Mouse (Mus musculus) layer of hippocampus, postnatal 36 days (tissue): ENCODE data around the gene Slc8a1. TPM values are rescaled to one million over a fixed set of nuclear protein-coding genes. Genes with fewer than 3 reads are reported as not detected.

Source experiments
- DNase-seq, 2 experiments: peaks; one replicate each; pipeline ENCODE4 v3.0.0; 2022
- total RNA-seq, 2 experiments: library from RNA; stranded (reverse); gene quantifications; 2 replicates each; pipeline ENCODE4 v1.2.3; 2021

Gene Slc8a1
- total RNA-seq: 100 to 1,000 TPM; 287 to 303 TPM

DNA sequence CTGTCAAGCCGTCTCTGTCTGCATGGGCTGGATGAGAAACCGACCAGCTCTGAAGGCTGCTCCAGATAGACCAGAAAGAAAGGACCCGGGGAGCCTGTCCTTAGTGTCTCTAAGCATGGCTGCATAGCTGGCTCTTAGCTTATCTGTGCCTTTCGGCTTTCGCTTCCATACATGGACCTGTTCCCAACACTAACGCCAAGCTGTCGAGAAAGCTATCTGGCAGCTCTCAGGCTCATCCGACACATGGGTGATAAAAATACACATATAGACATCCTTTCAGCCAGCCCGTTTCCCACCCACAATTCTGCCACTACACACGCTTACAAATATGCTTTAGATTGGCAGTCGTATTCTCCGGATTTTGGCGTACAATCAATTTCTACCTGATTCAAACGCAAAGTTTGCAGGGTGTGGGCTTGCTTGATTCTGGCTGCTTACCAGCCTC is at the start of gene Slc8a1:
TSS of gene Slc8a1 (minus strand) at position 67 of the 445 bp plus-strand sequence.
- peak; percentile 67 to 75 for DNase-seq

DNA sequence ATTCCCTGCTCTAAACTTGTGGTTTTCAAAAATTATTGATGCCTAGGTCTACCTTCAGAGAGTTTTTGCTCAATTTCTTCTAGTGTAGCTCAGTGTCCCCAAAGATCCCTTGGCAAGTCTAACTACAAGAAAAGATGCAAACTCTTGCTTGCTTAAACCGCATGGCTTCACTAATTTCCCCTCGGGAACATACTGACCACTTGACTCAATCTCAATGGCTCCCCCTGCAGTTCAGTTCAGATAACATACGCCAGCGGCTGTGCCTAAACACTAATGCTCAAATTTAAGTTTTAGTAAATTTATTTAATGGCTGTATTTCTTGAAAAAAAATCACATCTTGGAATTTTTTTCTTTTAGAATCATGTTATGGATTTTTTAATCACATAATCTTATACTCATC is 49.2 kb upstream of the Slc8a1 start:
- peak; percentile 4 to 9 for DNase-seq

DNA sequence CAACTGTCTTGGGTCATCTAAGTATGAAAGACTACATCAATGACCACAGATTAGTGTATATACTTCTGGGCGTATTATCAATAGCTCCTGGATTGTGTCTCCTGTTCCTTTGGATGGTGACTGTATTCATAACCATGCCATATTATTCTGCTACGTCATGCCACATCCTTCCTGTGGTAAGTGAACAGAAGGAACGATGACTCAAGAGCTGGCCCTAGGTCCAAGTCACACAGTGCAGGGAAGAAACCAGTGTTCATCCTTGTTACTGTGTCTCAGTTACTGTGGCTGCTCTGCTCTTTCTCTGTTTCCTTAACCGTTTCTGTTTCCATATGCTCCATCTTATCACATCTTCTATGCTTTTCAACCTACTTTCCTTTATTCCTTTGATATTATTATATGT is 44.1 kb upstream of the Slc8a1 start:
- DNase-seq: no peak

DNA sequence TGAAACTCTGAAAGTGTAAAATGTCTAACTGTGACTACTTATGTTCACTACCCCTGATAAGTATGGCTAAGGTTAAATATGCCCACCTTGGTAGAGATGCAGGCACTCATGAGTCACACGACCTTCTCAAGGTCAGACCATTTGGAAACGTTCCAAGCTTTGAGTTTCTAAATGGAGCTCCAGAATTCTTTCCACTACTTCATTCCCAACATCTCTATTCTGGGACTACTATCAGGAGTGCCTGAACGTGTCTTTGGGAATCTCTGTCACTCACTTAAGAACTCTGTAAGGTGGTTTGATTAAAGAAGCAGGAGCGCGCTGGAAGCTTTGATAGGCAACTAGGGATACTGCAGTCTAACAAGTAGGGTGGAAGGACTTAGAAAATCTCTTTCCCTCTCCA is 43.3 kb upstream of the Slc8a1 start:
- no peak for DNase-seq

DNA sequence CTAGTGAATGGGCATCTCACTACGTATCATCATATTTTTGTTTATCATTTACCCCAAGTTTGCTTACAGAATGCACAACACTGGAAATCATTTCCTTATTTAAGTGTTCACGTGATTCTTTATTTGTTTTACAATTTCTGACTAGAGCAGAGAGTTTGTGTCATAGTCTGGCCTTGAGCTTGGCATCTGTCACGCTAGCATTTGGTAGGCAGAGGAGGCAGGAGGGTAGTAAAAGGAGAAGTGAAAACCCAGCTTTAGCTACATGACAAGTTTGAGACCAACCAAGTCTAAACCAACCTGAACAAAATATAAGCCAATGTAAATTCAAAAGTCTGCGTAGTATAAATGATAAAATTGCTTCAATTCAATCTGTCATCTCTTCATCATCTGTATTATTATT is 41.7 kb upstream of the Slc8a1 start:
- no peak for DNase-seq

DNA sequence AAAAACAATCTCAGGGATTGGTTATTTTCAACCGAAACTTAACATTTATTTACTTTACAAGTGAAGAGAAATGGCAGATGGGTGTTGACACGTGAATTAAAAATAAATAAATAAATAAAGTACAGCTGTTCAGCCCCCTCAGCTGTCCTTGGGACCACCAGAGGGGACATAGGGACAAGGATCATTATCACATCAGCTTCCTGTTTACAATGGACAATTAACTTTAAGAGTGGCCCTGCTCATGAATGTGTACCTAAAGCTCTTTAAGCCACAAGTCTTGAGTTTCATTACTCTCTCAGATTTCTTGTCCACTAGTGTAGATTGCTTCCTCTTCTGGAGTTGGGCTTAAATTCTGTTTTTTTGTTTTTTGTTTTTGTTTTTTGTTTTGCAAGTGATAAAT is 12.5 kb upstream of the Slc8a1 start:
- no peak for DNase-seq

DNA sequence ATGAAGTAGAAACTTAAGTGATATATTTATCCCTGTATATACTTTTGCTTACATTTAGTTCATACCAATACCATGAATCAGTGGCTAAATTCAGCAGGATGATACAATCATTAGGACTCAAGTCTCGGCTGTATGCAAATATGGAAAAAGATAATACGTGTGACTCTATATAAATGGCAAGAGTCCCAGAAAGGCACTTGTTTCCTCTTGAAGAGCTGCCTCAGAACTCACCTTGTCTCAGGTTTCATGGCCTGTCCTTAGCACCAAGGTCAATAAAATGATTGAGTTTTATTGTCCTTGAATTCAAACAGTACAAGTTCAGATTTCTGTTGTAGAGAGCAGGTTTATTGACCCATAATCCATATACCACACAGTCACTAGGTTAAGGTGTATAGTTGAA is 4.9 kb upstream of the Slc8a1 start:
- no peak for DNase-seq

DNA sequence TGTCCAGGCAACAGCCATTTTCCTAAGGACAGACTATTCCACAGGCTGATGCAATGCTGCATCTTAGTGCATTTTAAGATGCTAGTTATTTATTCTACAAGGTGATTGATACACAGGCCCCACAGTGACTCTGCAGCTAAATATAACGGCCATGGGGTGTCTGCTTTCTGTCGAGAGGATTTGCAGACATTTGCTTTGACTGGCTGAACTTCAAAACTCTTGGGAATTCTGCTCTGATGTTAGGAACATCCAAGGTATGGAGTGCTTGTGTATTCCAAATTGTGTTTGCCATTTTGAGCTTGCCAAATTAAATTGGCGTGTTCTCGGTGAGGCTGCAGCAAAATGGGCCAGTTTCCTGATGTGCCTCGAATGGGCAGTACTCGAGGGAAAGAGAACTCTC is 2.4 kb upstream of the Slc8a1 start:
- no peak for DNase-seq

DNA sequence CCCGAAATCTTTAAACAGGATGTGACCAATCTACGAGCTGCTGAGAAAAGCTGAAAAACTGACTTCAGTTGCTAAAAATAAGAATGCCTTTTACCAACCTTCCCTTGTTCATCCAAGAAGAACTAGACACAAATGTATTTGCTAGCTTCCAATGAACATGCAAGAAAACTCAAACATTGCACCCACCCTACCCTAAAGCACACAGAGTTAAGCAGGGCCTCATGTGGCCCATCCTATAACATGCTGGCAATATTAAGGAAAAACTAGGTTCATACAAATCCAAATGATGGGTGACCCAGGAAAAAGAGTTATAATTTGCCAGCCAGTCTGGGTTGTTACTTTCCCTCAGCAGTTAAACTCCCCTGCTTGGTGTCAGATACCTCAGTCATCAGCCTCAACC is 398 bp downstream of the Slc8a1 start:
- DNase-seq: no peak

DNA sequence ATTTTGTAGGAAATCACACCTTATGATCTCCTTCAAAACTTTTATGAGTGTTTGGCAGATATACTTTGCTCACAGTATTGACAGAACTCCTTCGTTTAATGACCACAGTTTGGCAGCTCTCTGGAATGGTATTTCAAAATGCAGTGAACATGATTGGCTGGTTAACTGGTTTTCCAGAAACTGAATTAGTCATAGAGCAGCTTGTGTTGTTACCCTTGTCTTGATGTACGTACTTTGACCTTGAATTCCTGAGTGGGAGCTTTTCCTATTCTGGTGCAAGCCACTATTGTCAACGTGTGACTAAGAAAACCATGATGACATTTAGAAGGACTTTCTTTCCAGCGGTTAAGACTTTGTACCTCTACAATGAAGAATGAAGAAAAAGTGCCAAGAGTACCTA is 868 bp downstream of the Slc8a1 start:
- no peak for DNase-seq

DNA sequence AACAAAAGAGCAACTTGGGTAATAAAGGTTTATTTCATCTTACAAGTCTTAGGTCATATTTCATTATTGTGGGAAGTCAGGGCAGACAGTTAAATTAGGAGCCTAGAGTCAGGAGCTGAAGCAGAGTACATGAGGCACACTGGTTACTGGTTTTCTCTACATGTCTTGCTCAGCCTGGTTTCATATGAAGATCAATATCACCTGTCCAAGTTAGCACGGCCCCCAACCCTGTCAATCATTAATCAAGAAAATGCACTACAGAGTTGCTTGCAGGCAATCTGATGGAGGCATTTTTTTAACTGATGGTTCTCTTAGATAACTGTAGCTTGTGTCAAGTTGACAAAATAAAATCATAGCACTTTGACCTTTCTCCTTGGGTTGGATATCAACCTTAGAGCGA is 2.6 kb downstream of the Slc8a1 start:
- no peak for DNase-seq

DNA sequence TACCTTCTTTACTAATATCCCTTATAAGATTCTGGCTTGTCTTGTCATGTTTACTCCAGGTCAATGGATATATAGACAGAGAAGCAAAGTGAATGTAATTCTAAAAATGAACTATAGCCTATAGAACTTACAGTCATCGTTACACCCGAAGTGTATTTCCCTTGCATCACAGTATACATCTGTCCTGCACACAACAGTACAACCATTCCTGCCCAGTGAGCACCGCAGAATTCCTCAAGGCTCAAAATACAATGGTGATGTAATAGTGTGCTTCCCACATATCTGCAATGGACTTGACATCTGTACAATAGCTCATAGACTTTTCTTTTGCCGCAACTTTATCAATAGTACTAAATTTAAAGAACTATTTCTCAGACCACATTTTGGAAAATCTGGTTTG is 8.3 kb downstream of the Slc8a1 start:
- DNase-seq: no peak

DNA sequence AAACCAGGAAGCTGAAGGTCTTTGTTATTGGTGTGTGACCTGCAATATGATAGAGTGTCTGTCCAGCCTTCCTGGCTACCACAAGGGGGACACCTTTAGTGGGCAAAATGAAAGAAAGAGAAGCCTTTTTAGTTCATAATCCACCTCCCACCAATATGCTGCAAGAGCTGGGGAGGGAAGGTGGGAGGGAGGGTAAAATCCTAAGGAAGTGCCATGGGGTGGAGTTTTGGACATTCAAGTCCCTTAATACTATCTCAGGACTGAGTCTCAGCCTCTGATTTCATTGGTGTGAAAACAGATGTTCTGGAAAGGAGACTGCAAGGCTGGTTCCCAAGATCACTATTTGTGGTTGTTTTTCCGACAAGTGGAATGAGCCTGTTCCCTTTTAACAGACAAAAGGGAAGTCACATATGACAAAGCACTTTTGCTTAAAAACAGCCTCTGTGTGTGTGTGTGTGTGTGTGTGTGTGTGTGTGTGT is 25.9 kb downstream of the Slc8a1 start:
- no peak for DNase-seq

DNA sequence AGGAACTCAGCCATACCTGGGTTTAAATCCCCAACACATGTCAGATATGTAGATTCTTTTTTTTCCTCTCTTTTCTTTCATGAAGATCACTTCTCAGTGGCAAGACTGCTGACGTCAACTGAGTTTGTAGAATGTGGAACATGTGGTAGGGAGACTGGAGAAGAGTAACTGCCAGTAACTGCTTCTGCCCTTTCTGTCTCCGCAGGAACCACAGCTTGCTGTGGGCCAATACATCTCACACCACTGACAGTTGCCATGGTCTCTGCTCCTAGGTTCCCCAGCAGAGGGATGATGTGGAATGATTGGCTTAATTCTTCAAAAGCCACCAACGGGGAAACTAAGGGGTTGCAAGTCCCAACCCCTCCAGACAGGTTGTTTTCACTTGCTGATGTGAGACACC is 33.4 kb downstream of the Slc8a1 start:
- no peak for DNase-seq

DNA sequence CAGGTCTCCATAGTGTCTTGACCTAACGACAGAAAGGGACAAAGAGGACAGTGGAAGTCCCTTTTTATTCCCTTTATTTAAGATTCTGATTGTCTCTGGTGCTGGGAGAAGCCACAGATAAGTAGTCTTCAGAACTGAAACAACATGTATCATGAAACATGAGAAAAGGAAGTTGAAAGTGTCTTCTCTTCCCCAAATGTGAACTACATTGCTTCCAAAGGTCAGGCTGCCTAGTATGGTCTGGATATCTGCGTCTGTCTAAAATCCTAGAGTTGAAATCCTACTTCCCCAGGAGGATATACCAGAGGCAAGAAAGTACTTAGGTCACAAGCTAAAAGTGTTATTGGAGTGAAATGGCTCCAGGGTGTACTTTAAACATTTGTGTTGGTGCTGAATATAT is 34.9 kb downstream of the Slc8a1 start:
- no peak for DNase-seq

DNA sequence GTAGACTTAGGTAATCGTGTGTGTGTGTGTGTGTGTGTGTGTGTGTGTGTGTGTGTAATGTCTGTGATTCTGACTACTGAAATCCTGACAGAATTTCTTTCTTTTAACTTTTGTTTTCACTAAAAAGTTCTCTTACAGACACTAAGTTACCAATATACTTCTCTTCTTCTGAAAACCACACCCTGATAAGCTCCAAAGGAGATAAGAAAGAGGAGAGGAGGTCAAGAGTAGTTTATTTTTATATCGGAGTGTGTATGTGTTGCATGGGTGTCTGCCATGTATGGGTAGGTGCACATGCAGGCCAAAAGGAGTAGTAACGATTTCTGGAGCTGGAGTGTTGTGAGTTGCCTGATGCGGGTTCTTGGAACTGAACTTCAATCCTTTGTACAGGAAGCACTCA is 36.5 kb downstream of the Slc8a1 start:
- no peak for DNase-seq

DNA sequence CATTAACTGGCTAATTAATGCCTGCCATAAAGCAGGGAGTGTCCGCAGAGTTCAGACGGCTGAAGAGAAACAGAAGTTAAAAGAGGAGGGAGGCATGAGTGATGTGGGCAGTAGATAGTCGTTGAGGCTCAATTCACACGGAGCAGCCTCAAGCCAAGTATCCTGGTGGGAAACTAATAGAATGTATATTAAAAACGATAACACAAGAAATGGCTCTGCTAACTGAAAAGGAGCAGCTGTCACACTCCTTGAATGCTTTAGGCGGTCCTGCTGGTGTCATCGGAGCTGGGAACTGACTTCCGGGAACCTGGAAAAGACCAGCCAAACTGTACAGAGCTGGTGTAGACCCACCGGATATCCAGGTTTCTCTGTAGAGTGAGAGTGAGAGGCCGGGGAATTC is 39.4 kb downstream of the Slc8a1 start:
- no peak for DNase-seq

DNA sequence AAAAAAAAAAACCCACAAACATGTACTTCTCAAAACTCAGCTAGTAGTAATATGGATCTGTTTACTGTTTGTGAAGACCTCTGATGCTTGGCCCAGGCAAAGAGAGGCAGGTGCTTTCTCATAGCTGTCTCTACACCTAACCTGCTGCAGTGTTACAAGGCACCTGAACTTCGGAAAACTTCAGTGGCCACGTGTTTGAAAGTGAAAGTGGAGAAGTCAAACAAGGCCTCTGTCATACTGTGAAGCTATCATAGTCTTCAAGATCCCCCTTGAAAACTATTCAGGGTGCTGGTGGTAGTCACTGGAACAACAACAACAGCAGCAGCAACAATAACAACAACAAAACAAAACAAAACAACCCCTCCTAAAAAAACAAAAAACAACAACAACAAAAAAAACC is 40.5 kb downstream of the Slc8a1 start:
- no peak for DNase-seq

DNA sequence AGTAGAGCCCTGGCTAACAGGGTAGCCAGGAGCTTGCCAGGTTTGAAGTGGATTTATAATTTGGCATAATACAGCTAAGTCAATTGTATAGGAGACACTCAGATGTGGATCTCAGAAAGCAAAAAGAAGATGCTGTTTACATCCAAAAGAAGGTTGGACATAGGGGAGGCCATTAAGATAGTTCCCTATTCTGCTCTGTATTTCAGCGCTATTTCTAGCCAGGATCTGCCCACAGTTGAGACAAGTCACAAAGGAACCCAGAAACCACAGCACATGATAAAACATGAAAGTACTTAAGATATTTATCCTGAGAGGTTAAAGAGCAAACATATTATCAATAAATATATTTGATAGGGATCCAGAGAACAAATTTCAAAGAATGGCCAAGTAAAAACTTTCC is 43.2 kb downstream of the Slc8a1 start:
- DNase-seq: no peak

DNA sequence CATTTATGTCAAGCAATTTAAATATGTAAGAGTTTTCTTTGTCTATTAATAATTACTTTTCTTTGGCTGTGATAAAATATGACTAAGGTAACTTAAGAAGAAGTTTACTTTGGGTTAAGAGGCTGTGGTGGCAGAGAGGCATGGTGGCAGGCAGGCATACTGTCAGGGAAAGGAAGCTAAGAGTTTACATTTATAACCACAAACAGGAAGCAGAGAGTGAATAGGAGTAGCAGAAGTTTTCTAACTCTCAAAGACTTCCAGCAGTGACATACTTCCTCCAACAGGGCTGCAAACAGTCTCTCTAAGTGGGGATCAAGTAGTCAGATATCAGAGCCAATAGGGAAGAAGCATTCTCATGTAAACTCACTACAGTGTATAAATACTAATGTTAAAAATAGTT is 58.6 kb downstream of the Slc8a1 start:
- DNase-seq: no peak

DNA sequence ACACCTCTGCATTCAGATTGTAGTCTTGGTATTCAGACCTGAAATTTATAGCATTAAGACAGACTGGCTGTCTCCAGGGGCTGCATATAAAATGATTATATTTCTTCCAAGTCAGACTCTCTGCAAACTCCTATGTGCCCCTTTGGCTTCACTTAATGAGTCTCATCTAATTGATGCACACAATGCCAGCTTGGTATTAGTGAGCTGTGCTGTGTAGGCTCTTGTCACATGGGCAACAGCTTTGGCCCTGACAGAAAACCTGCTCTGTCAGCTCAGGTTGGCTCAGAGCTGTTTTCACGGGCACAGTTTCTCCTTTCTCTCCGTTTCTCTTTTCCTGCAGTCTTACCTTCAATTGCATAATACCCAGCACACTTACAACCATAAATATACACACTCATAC is 60.7 kb downstream of the Slc8a1 start:
- DNase-seq: no peak

DNA sequence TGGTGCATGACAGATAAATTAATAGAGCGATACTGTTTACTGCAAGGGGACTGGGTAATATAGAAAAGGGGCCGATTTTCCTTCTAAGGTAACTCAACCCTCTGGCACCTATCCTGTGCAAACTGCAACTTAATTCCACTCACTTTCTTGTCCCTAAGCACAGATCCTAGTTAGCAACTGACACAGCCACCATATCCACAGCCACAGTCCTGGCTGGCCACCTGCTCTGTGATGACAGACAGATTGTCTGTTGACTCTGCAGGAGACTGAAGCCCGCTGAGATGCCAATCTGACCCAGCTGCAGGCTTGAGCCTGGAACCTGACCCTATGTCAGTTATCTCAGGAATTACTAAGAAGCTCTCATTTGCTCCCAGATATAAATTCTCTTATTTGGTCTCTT is 62.0 kb downstream of the Slc8a1 start:
- DNase-seq: no peak

DNA sequence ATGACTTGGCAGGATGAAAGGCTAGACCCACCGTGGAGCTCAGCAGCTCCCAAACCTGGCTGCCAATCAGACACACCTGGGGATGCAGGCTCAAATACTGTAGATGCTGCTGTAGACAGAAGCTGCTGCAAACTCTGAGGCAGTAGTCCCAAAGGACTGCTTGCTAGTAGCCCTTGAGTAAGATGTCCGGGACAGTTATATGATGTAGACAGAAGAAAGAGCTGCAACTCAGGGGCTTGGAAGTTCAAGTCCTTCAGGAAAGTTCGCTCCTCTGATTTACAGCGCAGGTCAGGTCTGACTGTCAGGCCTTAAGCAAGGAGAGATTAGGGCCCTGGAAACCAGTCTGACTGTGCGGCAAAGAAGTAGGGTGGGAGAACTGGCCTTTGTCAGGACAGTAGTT is 66.9 kb downstream of the Slc8a1 start:
- no peak for DNase-seq

DNA sequence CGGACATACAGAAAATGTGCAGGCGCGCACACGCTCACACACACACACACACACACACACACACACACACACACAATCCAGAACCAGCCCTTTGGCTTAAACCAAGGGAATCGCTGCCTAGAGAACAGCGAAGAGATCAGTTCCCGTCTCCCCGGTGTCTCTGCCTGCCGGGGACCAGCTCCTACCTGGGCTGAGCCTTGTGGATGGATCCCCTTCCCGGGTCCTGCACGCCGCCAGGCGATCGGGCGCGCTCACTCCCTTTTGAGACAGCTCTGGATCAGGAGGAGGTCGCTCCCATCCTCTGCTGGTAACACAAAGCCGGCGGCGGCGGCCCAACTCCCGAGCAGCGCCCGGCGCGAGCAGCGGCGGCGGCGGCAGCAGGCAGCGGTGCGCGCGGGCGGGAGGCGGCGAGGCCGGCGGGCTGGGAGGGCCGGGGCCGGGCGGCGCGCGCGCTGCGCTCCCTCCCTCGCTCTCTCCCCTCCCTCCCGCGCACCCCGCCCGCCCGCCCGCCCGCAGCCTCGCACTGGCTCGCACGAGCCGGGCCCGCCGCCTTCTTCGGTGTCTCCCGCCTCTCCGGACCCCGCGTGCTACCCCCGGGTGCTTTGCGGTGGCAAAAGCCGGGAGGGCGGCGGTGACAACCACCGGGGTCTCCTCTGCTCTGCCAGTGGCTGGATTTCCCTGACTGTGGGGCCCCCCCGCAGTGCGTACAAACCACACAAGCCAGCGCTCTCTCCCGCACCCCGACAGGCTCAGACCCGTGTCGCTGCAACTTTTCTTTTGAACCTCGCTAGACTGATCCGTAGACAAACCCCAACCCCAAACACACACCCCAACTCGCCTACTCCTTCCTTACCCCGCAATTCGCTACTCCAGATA is 68.1 kb downstream of the Slc8a1 start:
- DNase-seq: peak; percentile 68
